Mouse (Mus musculus) E14TG2a.4 (cell line): Measurements from ENCODE around the gene Lrrn2.

Experiments used
- CTCF ChIP-seq: conservative IDR thresholded peaks from 2 replicates; pipeline ENCODE4 v1.5.1; 2014; ENCODE audit warnings: low read length
- NANOG ChIP-seq: IDR thresholded peaks from 2 replicates; pipeline ENCODE4 v1.6.1; 2014; ENCODE audit warnings: borderline replicate concordance, low read length, mixed read lengths

DNA sequence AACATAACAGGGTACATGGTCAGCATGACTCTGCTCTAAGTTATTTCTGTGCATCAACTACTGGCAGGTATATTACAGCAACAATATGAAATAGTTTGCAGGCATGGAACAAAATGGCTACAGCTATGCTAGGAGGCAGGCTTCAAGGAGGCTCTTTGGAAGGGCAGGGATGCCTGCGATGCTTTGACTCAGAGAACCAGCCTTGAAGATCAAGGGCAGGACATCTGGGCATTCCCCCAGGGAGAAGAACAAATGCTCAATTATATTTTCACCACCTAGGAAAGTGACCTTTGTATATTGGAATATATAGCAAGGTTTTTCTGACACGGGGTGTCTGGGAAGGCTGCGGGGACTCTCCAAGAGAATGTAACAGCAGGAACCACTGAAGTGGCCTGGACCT is 81.7 kb downstream of the Lrrn2 start:
- no peak for TF ChIP-seq CTCF
- TF ChIP-seq NANOG = no peak
